Mouse (Mus musculus) heart, embryonic 12.5 days (tissue): ENCODE data around the gene Bcl10. TPM values are rescaled to one million over a fixed set of nuclear protein-coding genes. Genes with fewer than 3 reads are reported as not detected.
"Not testable (repeated sequence)": the region's sequence is repeated elsewhere in the genome, so short reads cannot be mapped to it uniquely, and the experiment has no call there.

ENCODE experiments used
- ATAC-seq: fragments of 200-750 bp; cut with Nextera tagmentation; 2 replicates; pipeline ENCODE4 v1.8.0; 2017; ENCODE audit warnings: moderate TSS enrichment, moderate library complexity; ENCODE audit not compliant: insufficient number of reproducible peaks, low FRiP score
- H3K27ac ChIP-seq: fragments of 300-500 bp; sonication (generic); 2 replicates; pipeline ENCODE4 v1.5.1; 2016; ENCODE audit warnings: mild to moderate bottlenecking, moderate library complexity; ENCODE audit not compliant: poor library complexity, severe bottlenecking
- H3K27me3 ChIP-seq: fragments of 300-500 bp; sonication (generic); replicated peaks from 2 replicates; pipeline ENCODE4 v1.6.1; 2016; ENCODE audit warnings: mild to moderate bottlenecking, moderate library complexity
- H3K36me3 ChIP-seq: fragments of 300-500 bp; sonication (generic); 2 replicates; pipeline ENCODE4 v1.6.1; 2016; ENCODE audit warnings: mild to moderate bottlenecking, moderate library complexity
- H3K4me1 ChIP-seq: fragments of 300-500 bp; sonication (generic); replicated peaks from 2 replicates; pipeline ENCODE4 v1.6.1; 2016; ENCODE audit warnings: mild to moderate bottlenecking
- H3K4me2 ChIP-seq: fragments of 300-500 bp; sonication (generic); 2 replicates; pipeline ENCODE4 v1.6.1; 2016; ENCODE audit warnings: mild to moderate bottlenecking, moderate library complexity
- H3K4me3 ChIP-seq: fragments of 300-500 bp; sonication (generic); 2 replicates; pipeline ENCODE4 v1.5.1; 2016; ENCODE audit warnings: mild to moderate bottlenecking
- H3K9ac ChIP-seq: fragments of 300-500 bp; sonication (generic); 2 replicates; pipeline ENCODE4 v1.6.1; 2016; ENCODE audit warnings: mild to moderate bottlenecking, moderate library complexity
- H3K9me3 ChIP-seq: fragments of 300-500 bp; sonication (generic); replicated peaks from 2 replicates; pipeline ENCODE4 v1.6.1; 2016; ENCODE audit warnings: mild to moderate bottlenecking, moderate library complexity
- WGBS: fragments of 180-500 bp; shearing (Covaris S2); methylation state at CpG from one replicate; pipeline ENCODE4 v1.1.7; 2016; 5-methylcytosine and 5-hydroxymethylcytosine counted together
- polyA plus RNA-seq: library from polyadenylated mRNA; unstranded; fragments of >200 nt; fragmentation: Nextera tagmentation; extraction: Ambion mirVana; gene quantifications from 2 replicates; pipeline ENCODE4 v1.2.1, GENCODE M21; 2016

Gene Bcl10
- polyA plus RNA-seq, 1 experiment from 2014 or later = 43.1 TPM

DNA sequence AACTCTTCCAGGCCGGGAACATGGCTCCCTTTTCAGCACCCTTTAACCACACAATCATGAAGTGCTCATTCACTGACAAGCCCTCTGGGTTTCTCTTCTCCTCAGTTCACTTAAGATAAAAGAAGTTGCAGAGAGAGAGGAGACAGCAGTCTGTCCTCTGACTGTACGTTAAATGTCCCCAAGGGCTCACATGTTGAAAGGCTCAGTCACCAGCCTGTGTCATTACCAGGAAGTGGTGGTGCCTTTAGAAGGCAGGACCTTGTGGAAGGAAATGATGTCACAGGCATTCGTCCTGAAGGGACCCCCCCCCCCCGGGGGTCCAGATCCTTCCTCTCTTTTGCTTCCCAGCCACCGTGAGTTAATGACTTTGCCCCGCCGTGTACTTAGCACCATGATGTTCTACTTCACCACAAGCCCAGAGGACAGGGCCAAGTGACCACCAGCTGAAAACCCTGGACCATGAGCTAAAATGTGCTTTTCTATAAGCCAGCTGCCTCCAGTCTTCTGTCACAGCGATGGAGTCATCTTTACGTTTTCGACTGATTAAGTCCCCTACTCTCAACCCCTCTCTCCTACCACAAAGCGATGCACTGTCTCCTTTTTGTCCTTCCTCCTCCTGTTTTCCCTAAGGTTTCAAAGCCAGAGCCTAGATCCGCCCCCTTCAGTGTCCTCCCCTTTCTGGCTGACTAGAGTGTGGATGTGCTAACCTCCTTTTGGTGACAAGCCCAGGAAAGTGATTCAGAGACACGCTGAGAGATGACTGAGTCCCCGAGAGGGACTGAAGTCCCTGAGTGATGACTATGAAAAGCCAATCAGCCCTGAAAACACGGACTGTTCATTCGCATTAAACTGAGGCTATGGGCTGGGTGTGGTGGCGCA, 28.9 kb downstream of the Bcl10 start:
- H3K9ac ChIP-seq = no peak overlapping the region
- H3K4me2 ChIP-seq = no peak overlapping the region
- no peak overlapping the region for H3K27ac ChIP-seq
- no peak overlapping the region for H3K4me3 ChIP-seq
- ATAC-seq = no peak
- 50% methylated on average over 17 of the region's 17 CpGs for WGBS
- peaks cover 40% of the 10 kb centered on the region for H3K4me1 ChIP-seq
- H3K27me3 ChIP-seq = no peaks in the 10 kb centered on the region
- no peaks in the 10 kb centered on the region for H3K9me3 ChIP-seq
- no peaks in the 10 kb centered on the region for H3K36me3 ChIP-seq

- Histone ChIP-seq H3K9ac (no peak overlapping the region), H3K9me3 (no peaks in the 10 kb centered on the region; the same call in 1 of the 2 replicates), H3K4me1 (peaks cover 29% of the 10 kb centered on the region), H3K27ac (peak overlapping the region; percentile 2; the same call in 1 of the 2 replicates), H3K4me3 (no peak overlapping the region), H3K36me3 (no peaks in the 10 kb centered on the region), H3K4me2 (no peak overlapping the region), H3K27me3 (no peaks in the 10 kb centered on the region)
- WGBS = 6% methylated on average over 7 of the region's 7 CpGs
- no peak for ATAC-seq
Measured at GRCm38 (mm10) chr3:145952945-145953344, 30.3 kb downstream of the Bcl10 start.

DNA sequence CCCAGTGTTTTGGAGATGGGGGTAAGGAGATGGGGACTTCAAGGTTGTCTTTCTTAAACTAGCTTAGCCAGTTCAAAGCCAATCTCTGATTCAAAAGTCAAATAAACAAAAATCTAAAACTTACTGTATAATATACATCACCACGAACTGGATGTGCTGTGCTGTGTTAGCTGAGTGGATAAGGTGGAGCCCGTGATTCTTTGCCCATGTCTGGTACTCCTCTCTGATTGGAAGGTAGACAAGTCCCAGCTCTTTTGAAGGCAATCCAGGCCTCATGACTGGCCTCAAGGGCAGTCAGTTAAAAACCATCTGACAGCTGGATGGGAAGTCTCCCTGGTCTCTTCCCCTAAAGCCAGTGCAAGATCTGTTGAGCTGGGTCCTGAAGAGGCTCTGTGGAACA, 30.8 kb downstream of the Bcl10 start:
- 80% methylated on average over 2 of the region's 2 CpGs for WGBS
- no peak for ATAC-seq
- H3K9ac ChIP-seq = no peak overlapping the region

GRCm38 (mm10) chr3:145959824-145960223, 37.2 kb downstream of the Bcl10 start:
- H3K27ac ChIP-seq = no peak overlapping the region; the same call in 1 of the 2 replicates

More for the DNA sequence above, 30.8 kb downstream of the Bcl10 start:
- no peak overlapping the region for H3K27ac ChIP-seq
- no peak overlapping the region for H3K4me3 ChIP-seq
- H3K36me3 ChIP-seq = no peaks in the 10 kb centered on the region
- H3K9me3 ChIP-seq = peaks cover 4% of the 10 kb centered on the region; the same call in 1 of the 2 replicates
- H3K4me2 ChIP-seq = no peak overlapping the region
- H3K4me1 ChIP-seq = peaks cover 29% of the 10 kb centered on the region
- H3K27me3 ChIP-seq = no peaks in the 10 kb centered on the region

DNA sequence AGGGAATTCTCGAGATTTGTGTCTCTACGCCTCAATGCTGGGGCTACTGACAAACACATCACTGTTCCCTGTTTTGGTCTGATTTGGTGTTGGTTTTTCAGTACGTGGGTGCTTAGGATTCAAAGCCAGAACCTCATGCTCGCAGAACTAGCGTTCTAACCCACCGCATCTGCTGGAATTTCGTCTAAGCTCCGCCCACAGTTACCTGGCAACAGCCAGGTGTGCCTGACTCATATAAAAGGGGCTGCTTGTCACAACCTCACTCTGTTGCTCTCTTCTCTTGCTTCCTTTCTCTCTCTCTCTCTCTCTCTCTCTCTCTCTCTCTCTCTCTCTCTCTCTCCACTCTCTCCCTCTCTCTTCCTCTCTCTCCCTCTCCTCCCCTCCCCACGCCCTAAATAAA, 39.8 kb downstream of the Bcl10 start:
- no peak for ATAC-seq
- Histone ChIP-seq H3K9me3 (peaks cover 8% of the 10 kb centered on the region; the same call in 1 of the 2 replicates), H3K4me3 (no peak overlapping the region), H3K36me3 (no peaks in the 10 kb centered on the region), H3K9ac (peak overlapping the region; percentile 55; the same call in 1 of the 2 replicates), H3K4me2 (0 out of 2 replicates have a peak overlapping the region, but pooled peaks have one; percentile 57), H3K4me1 (peaks cover 43% of the 10 kb centered on the region), H3K27me3 (no peaks in the 10 kb centered on the region), H3K27ac (peak overlapping the region; percentile 98)
- WGBS = 38% methylated on average over 9 of the region's 9 CpGs

More at GRCm38 (mm10) chr3:145959824-145960223, 37.2 kb downstream of the Bcl10 start:
- Histone ChIP-seq H3K4me1 (peaks cover 28% of the 10 kb centered on the region), H3K4me2 (no peak overlapping the region), H3K9ac (no peak overlapping the region), H3K27me3 (no peaks in the 10 kb centered on the region), H3K36me3 (no peaks in the 10 kb centered on the region), H3K4me3 (no peak overlapping the region), H3K9me3 (peaks cover 8% of the 10 kb centered on the region; the same call in 1 of the 2 replicates)
- 29% methylated on average over 1 of the region's 1 CpGs for WGBS
- ATAC-seq = no peak

DNA sequence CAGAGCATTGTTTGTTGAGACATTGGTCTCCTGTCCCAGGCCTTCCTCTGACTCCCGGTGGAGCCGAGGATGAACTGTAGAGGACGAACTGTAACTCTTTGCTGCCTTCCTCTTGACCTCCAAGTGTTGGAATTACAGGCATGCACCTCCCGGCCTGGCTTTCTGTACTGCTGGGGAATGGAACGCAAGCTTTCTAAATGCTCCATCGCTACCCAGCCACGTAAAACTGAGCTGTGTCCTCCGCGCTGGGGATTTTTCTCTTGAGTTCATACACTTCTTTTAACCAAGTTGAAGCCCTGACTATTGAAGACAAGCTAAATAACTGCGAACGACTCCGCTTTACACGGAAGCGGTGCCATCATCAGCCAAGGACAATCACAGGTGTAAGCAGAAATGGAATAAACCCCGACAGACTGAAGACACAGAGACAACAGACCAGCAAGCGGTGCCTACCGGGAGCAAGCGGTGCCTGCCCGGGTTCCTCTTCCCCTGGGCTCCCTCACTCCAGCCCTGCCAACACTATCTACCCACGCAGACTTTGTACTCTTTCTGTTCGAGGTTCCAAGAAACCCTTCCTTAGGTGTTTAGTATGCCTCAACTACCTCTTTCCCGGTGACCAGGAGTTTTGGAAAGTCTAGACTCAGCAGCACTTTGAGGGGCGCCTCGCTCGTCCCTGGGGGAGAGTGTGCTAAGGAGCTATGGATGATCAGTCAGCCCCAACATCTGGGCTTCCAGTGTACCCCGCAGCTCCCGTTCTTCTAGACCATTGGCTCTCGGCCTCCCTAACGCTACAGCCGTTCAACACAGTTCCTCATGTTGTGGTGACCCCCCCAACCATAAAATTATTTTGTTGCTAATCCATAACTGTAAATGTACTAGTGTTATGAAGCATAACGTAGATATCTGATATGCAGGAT, 40.8 kb downstream of the Bcl10 start:
- H3K4me3 ChIP-seq = no peak overlapping the region; the same call in 1 of the 2 replicates
- H3K27ac ChIP-seq = peak overlapping the region; percentile 98
- peaks cover 4% of the 10 kb centered on the region; the same call in 1 of the 2 replicates for H3K9me3 ChIP-seq
- peak overlapping the region; percentile 55 for H3K9ac ChIP-seq
- H3K36me3 ChIP-seq = no peaks in the 10 kb centered on the region
- 12% methylated on average over 31 of the region's 31 CpGs for WGBS
- peak; percentile 30; the same call in 1 of the 2 replicates for ATAC-seq
- peaks cover 43% of the 10 kb centered on the region for H3K4me1 ChIP-seq
- H3K27me3 ChIP-seq = no peaks in the 10 kb centered on the region
- H3K4me2 ChIP-seq = peak overlapping the region; percentile 57

GRCm38 (mm10) chr3:145964018-145964387, 41.4 kb downstream of the Bcl10 start:
- no peak overlapping the region for H3K4me3 ChIP-seq
- no peaks in the 10 kb centered on the region; the same call in 1 of the 2 replicates for H3K9me3 ChIP-seq
- H3K36me3 ChIP-seq = no peaks in the 10 kb centered on the region
- peak overlapping the region; percentile 55; the same call in 1 of the 2 replicates for H3K9ac ChIP-seq
- H3K4me2 ChIP-seq = peak overlapping the region; percentile 57
- peak; percentile 43; the same call in 1 of the 2 replicates for ATAC-seq
- peak overlapping the region; percentile 98 for H3K27ac ChIP-seq
- no peaks in the 10 kb centered on the region for H3K27me3 ChIP-seq
- H3K4me1 ChIP-seq = peaks cover 47% of the 10 kb centered on the region
- WGBS = 12% methylated on average over 10 of the region's 10 CpGs

- no peak overlapping the region for H3K9ac ChIP-seq
- no peaks in the 10 kb centered on the region for H3K27me3 ChIP-seq
- ATAC-seq = peak; percentile 81
- H3K4me2 ChIP-seq = peak overlapping the region; percentile 49
- 1% methylated on average over 10 of the region's 10 CpGs for WGBS
- peaks cover 51% of the 10 kb centered on the region for H3K4me1 ChIP-seq
- peak overlapping the region; percentile 14 for H3K4me3 ChIP-seq
- H3K36me3 ChIP-seq = no peaks in the 10 kb centered on the region
- no peaks in the 10 kb centered on the region; the same call in 1 of the 2 replicates for H3K9me3 ChIP-seq
- peak overlapping the region; percentile 98 for H3K27ac ChIP-seq
Measured at GRCm38 (mm10) chr3:145964473-145964872, 41.9 kb downstream of the Bcl10 start.

- not testable (repeated sequence) for H3K9me3 ChIP-seq, H3K36me3 ChIP-seq, ATAC-seq, H3K4me3 ChIP-seq, H3K4me2 ChIP-seq, H3K9ac ChIP-seq, H3K27me3 ChIP-seq
- Histone ChIP-seq H3K27ac (peak overlapping the region; percentile 98), H3K4me1 (peaks cover 47% of the 10 kb centered on the region)
- WGBS = 73% methylated on average over 3 of the region's 3 CpGs
Measured at GRCm38 (mm10) chr3:145965583-145965982, 43.0 kb downstream of the Bcl10 start.

GRCm38 (mm10) chr3:145966806-145967205, 44.2 kb downstream of the Bcl10 start:
- Histone ChIP-seq H3K27ac (peak overlapping the region; percentile 81), H3K4me2 (no peak overlapping the region), H3K36me3 (no peaks in the 10 kb centered on the region), H3K9me3 (no peaks in the 10 kb centered on the region; the same call in 1 of the 2 replicates), H3K4me3 (no peak overlapping the region), H3K9ac (no peak overlapping the region), H3K4me1 (peaks cover 47% of the 10 kb centered on the region), H3K27me3 (no peaks in the 10 kb centered on the region)
- WGBS = 38% methylated on average over 5 of the region's 5 CpGs
- ATAC-seq = no peak
